Mouse (Mus musculus) adipocyte (in vitro differentiated cells): Measurements from ENCODE around the gene Pfkfb3.

Experiments used
- DNase-seq: peaks from one replicate; pipeline ENCODE4 v3.0.0-alpha.2; 2016; ENCODE audit warnings: low spot score

The Pfkfb3 gene

GRCm38 (mm10) chr2:11553471-11554400 is at the start of gene Pfkfb3:
Gene Pfkfb3, minus strand, starts transcription at chr2:11554077.
- DNase-seq: no peak

- DNase-seq: peak; percentile 96
Measured at GRCm38 (mm10) chr2:11602506-11603489, 48.9 kb upstream of the Pfkfb3 start.

- DNase-seq: no peak
Measured at GRCm38 (mm10) chr2:11601795-11602194, 47.9 kb upstream of the Pfkfb3 start.

GRCm38 (mm10) chr2:11597906-11598305 is 44.0 kb upstream of the Pfkfb3 start:
- no peak for DNase-seq

GRCm38 (mm10) chr2:11596690-11597089 is 42.8 kb upstream of the Pfkfb3 start:
- no peak for DNase-seq

- DNase-seq: no peak
Measured at GRCm38 (mm10) chr2:11587996-11588395, 34.1 kb upstream of the Pfkfb3 start.

- DNase-seq: no peak
Measured at GRCm38 (mm10) chr2:11579399-11579798, 25.5 kb upstream of the Pfkfb3 start.

GRCm38 (mm10) chr2:11578187-11578586 is 24.3 kb upstream of the Pfkfb3 start:
- no peak for DNase-seq

GRCm38 (mm10) chr2:11573684-11574083 is 19.8 kb upstream of the Pfkfb3 start:
- DNase-seq: no peak

GRCm38 (mm10) chr2:11571004-11571535 is 17.2 kb upstream of the Pfkfb3 start:
- DNase-seq: peak; percentile 20

- no peak for DNase-seq
Measured at GRCm38 (mm10) chr2:11568471-11568870, 14.6 kb upstream of the Pfkfb3 start.

GRCm38 (mm10) chr2:11567781-11568362 is 14.0 kb upstream of the Pfkfb3 start:
- no peak for DNase-seq

- DNase-seq: no peak
Measured at GRCm38 (mm10) chr2:11566898-11567297, 13.0 kb upstream of the Pfkfb3 start.

GRCm38 (mm10) chr2:11566241-11566640 is 12.4 kb upstream of the Pfkfb3 start:
- DNase-seq: no peak

- DNase-seq: no peak
Measured at GRCm38 (mm10) chr2:11564768-11565167, 10.9 kb upstream of the Pfkfb3 start.

GRCm38 (mm10) chr2:11563256-11563655 is 9.4 kb upstream of the Pfkfb3 start:
- DNase-seq: no peak

GRCm38 (mm10) chr2:11558654-11559053 is 4.8 kb upstream of the Pfkfb3 start:
- DNase-seq: no peak

- DNase-seq: no peak
Measured at GRCm38 (mm10) chr2:11557244-11557643, 3.4 kb upstream of the Pfkfb3 start.

GRCm38 (mm10) chr2:11555316-11555715 is 1.4 kb upstream of the Pfkfb3 start:
- DNase-seq: no peak

- DNase-seq: no peak
Measured at GRCm38 (mm10) chr2:11552966-11553451, 868 bp downstream of the Pfkfb3 start.

GRCm38 (mm10) chr2:11552297-11552821 is 1.5 kb downstream of the Pfkfb3 start:
- DNase-seq: no peak
